Mouse (Mus musculus) 3T3-L1 (cell line): ENCODE measurements at regions not wholly inside any gene's neighbourhood (a gene's known extent, or its start where the extent isn't known, plus 50 kb on each side); places are given as distances from the start of the nearest gene placed in this dataset.

Experiments used
- DNase-seq: peaks from one replicate; pipeline ENCODE4 v3.0.0-alpha.2; 2015; ENCODE audit warnings: low read depth, low spot score

DNA sequence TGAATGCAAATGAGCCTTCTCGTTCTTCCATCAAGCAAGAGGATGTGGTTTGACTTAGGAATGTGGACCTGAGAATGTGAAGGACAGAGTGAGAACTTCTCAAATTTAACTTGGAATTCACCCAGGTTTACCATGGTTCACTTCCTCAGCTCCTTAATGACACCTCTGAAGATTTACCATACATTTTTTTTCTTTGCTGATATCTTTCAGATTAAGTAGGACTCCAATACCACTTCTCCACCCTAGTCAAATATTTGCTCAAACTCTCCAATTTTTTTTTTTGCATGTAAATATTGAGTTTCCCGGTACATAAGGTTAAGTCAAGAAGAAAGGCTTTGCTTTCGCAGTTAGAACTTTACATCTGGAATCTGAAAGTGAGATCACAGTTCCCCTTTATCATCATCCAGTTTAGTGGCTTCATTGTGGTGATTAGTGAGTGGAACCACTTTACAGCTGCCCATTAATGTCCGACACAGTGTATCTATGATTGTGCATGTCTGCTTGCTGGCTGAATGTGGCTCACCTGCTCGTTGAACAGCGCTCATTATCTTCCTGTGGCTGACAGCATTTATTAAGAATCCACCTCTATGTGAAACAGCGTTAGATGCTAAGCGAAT lies 446.0 kb upstream of the Adam34 start:
- DNase-seq = peak; percentile 40

DNA sequence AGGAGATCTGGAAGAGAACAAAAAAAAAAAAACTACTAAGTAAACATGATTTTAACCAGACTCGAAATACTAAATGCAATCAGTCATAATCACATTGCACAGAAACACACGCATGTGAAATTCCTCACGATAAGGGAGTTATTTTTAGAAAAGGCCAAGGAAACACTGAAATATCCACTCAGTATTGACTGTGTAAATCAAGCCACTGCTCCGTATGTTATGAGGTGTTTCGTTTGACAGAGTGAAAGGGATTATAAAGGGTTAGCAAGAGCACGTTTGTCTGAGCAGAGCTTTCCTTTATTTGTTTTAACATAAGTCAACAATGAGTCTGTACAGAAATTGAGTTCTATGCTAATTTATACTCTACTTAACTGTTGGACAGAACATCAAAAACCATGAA lies 455.3 kb upstream of the Adam34 start:
- DNase-seq = no peak

DNA sequence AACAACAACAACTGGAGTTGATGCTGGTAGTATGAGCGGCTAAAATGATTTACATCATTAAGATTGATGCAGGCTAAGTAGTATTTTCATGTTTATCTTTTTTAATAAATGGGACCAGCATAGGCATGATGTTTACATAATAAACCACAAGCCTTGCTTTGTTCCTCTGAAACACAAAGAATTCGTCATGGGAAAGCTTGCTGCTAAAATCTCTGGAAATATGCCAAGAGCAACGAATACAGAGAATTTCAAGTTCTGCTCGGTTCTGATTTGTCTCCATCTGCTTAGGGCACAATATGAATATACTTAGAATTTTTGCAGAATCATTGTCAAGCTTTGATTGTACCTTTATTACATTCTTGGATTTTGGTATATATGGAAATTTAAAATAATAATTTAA lies 467.2 kb upstream of the Adam34 start:
- DNase-seq = peak; percentile 56

DNA sequence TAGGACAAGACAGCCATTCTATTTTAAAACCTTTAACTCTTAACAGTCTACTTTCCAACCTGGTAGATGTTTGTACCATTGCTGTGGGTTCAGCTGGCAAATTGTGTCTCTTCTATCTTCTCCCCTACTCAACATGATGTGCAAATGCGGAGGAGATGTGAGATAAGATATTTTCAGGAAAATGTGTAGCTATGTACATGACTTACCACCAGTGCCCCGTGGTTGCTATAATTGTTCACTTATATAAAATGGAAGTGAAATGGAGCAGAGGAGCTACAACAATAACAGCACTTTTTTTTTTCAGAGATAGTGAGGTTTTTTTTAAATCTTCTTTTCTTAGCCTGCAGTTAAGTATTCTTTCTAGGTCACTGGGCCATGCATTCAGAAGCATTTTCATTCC lies 492.4 kb upstream of the Adam34 start:
- no peak for DNase-seq

DNA sequence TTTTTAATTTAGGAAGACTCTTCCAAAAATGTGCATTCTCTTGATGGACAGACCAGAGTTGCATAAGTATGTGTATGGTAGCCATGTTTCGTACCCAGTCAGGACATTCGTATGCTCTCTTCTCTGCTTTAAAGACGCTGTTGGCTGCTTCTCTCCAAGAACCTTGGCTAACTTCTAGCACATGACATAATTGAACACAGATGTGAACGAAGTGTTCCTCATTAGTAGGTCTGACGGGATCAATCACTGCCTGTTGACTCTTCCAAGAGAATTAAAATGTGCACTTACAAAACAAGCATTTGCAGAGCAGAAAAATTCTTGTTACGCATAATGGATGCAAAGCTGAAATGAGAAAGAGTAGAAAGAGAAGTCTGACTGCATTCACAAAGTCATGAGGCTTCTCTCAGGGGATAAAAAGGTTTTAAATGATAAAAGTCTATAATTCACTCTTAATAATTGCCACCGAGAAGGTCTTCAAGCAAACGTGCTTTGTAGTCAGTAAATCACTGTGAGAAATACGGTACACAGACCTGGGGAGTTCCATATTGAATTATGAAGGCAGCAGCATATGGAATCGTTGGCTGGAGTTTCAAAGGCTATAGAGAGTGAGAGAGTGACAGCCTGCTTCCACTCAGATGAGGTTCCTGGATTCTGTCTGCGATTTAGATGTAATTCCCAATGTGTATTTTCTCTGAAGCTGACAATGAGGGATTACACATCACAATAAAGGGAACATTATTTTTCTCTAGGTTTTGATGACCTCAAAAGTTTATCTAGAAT lies 496.7 kb upstream of the Adam34 start:
- DNase-seq = no peak

DNA sequence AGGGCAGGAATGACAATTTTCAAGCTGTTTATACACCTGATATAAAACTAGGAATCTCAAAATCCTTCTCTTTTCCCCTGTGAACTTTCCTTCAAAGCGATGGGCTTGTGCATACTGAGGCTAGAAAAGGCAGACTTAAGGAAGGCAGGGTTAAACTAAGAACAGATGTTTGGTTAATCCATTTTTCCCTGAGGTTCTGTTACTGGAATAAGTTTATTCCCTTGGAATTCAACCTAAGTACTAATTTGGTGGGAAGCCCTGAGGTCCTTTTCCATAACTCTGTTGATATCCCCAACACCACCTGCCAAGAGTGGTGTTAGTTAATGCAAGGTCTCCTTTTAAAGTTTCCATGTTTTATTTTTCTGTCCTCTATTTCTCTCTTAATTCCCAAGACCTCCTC lies 512.5 kb upstream of the Adam34 start:
- DNase-seq = no peak

DNA sequence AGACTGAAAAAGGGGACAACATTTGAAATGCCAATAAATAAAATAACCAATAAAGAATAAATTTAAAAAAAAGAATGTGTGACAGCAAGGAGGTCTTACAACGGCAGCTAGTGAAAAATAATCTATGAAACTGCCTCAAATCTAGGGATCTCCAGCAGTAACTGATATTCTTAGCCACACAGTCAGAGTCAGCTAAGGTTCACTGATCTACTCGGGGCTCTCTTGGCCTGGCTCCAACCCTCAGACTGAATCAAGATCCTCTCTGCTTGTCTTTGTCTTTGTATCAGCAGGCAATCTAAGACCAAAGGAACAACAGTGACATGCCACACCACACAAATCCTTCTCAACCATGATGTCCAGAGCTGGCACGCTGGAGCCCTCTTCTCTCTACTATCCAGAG lies 542.5 kb upstream of the Adam34 start:
- no peak for DNase-seq

DNA sequence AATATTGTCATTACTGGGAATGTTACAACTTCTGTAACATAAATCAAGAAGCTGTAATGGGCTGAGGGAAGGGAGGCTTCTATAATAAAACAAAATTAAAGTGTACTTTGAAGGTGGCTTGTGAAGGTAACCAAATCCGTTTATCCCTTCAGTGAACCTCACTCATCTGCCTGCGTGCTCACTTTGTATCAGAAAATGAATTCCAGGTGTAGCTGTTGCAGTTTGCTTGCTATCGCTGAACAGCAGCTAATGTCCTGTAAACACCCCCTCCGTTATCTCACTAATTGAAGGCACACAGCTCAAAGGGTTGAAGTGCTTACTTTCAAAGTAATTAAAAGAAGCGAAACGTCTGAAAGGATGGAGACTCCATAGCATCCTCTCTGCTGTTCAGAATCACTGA lies 547.2 kb upstream of the Adam34 start:
- no peak for DNase-seq

DNA sequence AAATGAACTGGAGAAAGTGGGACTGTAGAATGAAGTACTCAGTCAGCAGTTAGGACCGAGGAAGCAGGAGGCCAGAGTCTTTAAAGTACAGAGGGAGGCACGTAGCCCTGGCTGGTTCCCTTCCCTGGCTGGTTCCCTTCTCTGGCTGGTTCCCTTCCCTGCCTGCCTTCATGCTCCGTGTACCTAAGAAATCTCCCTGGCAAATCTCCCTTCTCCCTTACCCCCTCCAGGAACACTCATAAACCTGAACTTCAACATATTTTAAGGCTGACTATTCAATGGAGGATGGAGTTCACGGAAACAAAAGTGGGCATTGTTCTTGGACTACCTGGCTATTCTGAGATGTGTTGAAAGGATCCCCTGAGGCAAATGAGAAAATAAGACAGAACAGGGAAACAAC lies 551.2 kb upstream of the Adam34 start:
- no peak for DNase-seq

DNA sequence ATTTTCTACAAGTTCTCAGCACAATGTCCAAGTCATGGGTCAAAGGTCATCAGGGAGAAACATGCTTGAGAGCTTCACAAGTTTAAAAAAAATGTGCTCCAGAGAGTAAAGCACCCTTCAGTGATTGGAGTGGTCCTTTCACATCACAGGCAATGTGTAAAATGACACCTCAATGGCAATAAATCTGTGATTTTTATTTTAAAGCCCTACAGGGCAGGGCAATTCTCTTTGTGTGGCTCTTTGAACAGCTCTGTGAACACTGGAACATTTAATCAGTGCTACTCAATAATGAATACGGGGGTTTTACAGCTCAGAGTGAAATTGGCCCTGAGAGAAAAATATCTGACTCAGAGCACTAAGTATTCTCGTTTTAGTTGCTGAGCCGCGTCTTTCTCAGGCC lies 563.5 kb upstream of the Adam34 start:
- DNase-seq = no peak

DNA sequence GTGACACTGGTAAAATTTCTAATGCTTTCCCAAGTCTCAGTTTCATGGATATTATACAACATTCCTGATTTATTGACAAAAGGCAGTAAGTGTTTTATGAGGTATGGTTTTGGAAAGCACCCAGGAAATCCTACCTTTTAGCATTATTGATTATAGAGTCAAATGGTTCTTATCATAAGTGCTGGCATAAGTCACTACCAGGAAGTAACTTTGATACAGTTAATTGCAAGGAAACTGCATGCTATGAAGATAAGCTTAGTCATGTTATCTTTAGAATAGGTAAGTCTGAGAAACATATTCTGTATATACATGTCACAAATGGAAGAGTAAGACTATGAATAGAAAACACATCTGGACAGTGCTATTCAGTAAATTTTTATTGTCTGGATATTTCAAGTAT lies 608.4 kb upstream of the Adam34 start:
- DNase-seq = no peak

DNA sequence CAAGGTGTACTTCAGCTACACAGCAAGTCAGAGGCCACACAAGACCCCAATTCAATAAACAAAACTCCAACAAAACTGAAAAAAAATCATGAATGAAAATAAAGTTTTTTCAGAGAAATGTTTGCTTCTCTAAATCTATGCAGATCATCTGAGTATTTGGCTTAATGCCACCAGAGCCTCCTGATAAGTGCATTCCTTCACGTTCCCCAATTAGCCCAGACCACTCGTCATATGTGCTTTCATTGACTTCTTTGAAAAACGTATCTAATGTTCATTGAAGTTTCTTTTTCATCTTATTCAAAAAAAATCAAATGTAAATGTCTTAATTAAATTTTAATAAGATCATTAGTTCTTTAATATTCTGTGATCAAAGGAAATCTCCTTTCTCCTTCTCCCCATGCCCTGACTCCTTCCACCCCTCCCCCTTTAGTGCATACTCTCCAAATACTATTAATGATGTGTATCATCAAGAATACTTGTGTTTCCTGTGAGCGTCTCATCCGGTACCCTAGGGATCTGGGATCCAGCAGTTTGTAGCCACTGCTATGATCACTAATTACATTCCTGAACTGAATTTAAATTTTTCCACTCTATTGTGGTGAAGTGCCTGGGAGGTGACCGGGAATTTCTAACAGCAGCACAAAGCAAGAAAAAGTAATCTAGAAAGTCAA lies 600.8 kb upstream of the Fat1 start:
- no peak for DNase-seq

DNA sequence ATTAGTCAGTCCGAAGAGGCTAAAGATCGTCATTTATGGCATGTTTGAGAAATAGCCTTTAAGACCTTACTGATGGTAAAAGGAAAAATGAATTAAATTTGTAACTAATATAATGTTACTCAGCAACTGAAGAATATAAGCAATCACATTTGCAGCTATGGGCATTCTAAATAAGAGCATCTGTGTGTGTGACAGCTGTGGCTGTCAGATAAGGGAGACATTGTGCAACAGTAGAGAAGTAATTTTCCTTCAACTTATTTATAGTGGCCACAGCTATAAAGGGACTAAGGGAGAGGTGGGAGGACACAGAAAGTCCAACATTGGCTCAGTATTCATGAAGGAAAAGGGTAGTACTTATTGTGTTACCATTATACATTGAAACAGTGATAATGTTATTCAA lies 591.8 kb upstream of the Fat1 start:
- DNase-seq = no peak

DNA sequence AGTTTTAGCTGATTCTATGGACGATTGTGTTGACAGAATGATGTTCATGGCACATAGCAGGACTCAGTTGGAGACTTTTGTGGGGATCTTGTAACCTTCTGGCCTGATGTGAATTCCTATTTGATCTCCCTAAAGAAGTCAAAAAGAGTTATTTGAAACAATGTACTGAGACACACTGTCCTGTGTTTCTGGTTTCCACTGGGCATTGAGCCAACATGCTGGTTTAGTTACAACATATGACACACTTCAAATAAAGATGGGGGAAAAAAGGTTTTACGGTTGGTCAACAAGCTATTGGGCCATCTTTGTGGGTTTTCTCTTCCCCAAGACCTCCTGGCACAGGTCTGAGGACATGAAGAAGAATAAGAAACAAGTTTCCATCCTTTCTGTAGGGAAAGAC lies 591.3 kb upstream of the Fat1 start:
- peak; percentile 60 for DNase-seq

DNA sequence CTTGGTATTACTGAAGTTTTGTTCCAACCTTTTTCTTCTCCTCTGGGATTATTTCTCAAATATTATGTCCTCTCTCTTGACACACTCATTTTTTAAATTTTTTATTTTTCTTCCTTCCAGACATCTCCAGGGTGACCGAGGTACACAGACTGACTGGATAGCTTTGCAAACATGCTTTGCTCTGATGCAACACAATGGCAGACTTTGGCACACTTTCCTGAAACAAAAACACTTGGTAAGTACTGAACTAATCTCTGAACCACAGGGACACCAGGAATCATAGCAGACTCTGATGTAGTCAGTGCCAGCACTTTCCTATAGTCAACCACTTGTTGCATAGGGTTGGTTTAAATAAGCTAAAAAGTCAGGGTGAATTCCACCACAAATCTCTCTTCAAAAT lies 587.8 kb upstream of the Fat1 start:
- peak; percentile 70 for DNase-seq

DNA sequence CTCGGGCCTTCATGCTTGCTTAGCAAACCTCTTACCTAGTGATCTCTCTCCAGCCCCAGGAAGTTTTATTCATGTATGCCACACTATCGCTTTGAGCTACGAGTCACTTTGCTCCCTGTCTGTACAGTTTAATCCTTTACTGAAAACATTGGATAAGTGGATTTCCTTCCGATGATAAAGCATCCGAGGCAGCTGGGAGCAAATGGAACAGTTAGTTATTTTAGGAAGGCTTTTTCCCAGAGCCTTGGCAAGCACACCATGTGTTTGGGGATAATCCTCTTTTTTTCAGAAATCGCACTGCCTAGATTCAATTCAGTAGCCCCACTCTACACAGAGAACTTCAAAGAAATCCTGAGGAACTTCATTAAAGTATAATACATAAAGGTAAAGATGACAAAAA lies 561.3 kb upstream of the Fat1 start:
- DNase-seq = no peak

DNA sequence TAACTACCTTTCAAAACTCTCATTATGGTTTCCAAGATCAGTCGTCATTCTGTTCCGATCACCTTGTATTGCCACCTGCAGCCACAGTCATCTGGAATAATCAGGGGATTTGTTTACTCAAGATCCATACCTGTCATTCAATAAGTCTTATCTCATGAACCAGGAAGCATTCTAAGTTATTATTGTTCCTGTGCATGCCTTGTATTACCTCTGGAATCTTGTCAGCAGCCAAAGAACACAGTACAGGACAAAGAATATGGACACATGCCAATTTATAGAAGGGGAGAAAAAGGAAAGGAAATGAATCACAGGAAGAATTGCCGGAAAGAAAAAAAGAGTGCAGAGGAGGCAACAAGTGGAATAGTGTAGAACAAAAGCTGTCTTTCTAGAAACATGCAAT lies 557.5 kb upstream of the Fat1 start:
- peak; percentile 32 for DNase-seq

DNA sequence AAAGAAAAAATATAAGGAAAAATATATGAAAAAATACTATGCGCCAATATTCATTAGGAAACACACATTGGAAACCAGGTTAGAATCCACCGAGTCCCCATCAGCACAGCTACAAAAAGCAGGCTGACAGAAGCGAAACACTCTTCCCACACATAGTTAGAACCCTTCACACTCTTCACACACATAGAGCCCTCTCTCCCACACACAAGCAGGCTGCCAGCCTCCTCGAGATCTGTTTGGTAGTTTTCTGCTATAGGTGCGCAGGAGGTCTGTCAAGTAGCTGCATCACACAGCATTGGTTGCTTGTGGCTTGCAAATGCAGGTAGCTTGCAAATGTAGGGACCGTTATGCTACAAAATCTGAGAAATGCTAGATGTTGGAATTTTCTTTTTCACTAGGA lies 526.8 kb upstream of the Fat1 start:
- DNase-seq = no peak

DNA sequence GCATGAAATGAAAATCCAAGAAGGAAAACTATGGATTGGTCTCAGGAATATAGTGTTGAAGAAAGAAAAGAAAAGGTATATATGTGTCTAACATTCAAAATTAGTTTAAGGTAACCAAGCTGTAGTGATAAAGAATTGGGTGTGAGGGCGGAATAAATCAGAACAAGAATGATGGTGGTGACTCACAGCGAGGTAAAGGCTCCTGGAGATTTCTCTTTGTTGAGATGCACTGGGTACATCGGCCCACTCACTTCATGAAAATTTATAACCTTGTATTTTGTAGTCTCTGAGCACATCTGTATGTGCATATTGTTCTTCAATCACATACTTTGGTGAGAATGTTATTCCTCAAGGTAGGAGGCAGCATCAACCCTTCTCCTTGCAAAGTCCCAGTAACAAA lies 525.0 kb upstream of the Fat1 start:
- no peak for DNase-seq

DNA sequence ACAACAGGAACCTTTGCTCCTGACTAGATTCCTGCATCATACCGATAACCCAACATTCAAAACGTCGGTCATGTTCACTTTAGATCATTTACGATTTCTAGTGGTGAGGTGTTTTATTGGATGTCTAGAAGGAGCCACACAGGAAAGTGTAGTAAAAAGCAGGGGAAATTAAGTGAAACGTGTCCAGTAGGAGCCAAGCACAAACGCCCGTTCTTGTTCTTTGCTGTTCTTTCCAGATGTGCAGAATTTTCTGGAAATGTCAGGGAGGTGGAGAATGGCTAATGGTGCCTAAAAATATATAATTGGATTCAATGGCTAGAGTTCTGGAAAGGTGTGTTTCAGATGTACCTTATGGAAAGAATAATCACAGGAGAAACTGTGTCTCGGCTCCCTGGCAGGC lies 517.2 kb upstream of the Fat1 start:
- DNase-seq = no peak

DNA sequence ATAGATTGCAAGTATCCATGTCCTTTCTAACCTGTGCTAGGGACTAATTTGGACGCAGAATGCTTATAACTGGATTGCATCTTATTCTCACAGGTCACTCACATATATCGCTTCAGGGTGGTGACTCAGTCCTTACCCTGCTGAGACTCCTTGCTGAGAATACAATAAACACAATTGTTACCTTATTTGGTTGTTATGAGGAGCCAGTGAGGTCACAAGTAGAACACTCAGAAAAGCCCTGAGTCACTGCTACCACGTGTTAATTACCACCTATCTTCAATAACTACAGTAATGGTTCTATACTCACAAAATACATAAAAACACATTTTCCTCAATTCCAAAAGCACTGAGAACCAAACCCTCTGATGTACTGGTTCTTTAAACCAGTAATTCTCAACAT lies 479.8 kb upstream of the Fat1 start:
- DNase-seq = peak; percentile 75

DNA sequence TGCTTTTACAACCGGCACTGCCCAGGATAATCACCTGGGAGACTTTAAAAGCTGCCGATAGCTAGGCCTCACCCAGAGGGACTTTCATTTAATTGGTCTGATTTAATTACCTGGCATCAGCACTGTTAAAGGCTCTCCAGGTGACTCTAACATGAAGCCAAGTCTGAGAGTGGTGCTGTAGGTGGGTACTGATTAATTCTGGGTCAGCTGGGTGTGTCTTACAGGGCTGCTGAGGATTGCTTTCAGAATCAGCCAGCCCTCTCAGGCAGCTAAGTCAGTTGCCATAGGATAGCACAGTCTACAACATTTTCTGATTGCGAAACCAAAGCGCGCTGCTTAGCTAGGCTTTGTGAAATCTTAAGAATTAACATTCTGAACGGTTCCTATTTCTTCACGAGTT lies 478.9 kb upstream of the Fat1 start:
- peak; percentile 16 for DNase-seq

DNA sequence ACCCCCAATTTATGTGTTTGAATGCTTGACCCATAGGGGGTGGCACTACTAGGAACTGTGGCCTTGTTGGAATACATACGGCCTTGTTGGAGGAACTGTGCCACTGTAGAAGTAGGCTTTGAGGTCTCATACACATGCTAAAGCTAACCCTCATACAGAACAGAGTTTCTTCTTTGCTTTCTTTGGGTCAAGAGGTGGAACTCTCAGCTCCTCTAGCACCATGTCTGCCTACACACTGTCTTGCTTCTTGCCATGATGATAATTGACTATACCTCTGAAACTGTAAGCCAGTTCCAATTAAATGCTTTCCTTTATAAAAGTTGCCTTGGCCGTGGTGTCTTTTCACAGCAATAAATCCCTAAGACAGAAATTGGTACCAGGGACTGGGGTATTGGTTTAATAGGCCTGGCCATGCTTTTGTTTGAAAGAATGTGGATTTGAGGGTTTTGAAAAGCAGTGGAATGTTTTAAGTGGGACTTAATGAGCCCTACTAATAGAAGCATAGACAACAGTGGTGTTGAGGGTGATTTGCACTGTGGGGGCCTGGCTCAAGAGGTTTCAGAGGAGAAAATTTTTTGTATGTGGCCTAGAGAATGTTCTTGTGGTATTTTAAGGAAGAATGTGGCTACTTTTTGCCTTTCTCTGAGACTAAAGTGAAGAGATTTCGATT lies 468.7 kb upstream of the Fat1 start:
- no peak for DNase-seq
